Mouse (Mus musculus) thymus, adult 2 months (tissue): ENCODE measurements at regions not wholly inside any gene's neighbourhood (a gene's known extent, or its start where the extent isn't known, plus 50 kb on each side); places are given as distances from the start of the nearest gene placed in this dataset.

Source experiments
- CTCF ChIP-seq: fragments of 200-500 bp; IDR thresholded peaks from 2 replicates; pipeline ENCODE4 v1.5.1; 2012; ENCODE audit warnings: mild to moderate bottlenecking, control low read depth, low read length, moderate library complexity, borderline replicate concordance; ENCODE audit not compliant: control insufficient read depth, poor library complexity, insufficient read depth; ENCODE audit errors: extremely low read depth
- POLR2A ChIP-seq: fragments of 200-500 bp; IDR thresholded peaks from 2 replicates; pipeline ENCODE4 v1.6.1; 2012; ENCODE audit warnings: mild to moderate bottlenecking, low read length, control low read depth, moderate library complexity; ENCODE audit not compliant: control insufficient read depth, poor library complexity, insufficient read depth; ENCODE audit errors: extremely low read depth

- TF ChIP-seq CTCF, result no peak
- no peak for TF ChIP-seq POLR2A
Observed at GRCm38 (mm10) chr10:20883618-20884017, 68.7 kb upstream of the Ahi1 start.
